Mouse (Mus musculus): ENCODE results near the gene Cntd1.

DNA sequence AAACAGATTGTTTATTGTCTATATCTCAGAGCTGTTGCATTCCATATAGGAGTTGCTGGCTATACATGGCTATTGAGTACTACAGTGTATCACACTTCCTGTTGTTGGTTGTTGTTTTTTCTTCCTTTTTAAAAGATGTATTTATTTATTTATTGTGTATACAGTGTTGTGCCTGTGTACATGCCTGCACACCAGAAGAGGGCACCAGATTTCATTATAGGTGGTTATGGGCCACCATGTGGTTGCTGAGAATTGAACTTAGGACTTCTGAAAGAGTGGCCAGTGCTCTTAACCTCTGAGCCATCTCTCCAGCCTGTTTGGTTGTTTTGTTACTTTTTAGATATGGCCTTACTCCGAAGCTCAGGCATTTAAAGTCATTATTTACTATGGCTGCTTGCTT lies 35.8 kb downstream of the Cntd1 start:
- no peak for TF ChIP-seq POLR2A (IDR thresholded peaks at IDR 0.05; ENCODE audit: extremely low read depth, insufficient read depth, low read length)
- no peak for TF ChIP-seq CTCF (IDR thresholded peaks at IDR 0.05; ENCODE audit: extremely low read depth, insufficient read depth, low read length)

All from cortical plate, adult 2 months (tissue).